Mouse (Mus musculus): ENCODE measurements around the gene Atp5d. TPM values are rescaled to one million over a fixed set of nuclear protein-coding genes. Genes with fewer than 3 reads are reported as not detected.
"Not testable (repeated sequence)": the region's sequence is repeated elsewhere in the genome, so short reads cannot be mapped to it uniquely, and the experiment has no call there.

Atp5d gene
- polyA plus RNA-seq, 1 experiment from 2014 or later, result 433 TPM

DNA sequence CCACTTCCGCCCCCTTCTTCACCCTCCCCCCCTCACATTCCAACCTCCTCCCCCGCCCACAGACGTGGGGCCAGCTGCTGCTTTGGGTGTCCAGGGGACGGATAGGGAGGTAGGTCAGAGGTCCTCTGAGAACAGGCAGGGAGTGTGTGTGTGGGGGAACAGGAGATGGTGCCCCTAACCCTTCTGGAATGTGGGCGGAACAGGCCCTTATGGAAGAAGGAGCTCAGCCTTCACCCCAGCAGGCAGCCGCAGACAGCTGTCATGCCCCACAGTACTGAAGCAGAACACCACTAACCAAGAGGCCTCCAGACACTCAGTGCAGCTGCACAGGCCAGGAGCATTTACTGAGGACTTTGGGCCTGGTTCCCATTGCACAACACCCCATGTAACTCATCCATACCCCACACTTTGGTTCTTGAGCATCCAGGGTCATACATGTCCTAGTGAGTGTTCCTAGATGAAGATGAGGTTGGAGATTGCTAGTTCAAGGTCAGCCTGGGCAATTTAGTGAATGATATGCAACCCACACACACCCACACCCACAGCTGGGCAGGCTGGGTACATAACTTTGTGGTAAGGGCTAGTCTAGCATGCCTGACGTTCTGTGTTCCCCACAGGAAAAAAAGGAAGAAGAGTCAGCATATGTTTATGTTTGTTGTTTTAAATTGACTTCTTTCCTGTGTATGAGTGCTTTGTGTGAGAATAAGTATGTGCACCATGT lies 23.2 kb downstream of the Atp5d start:
- Histone ChIP-seq H3K9ac (replicated peaks; ENCODE audit: low read depth, low read length) (no peak overlapping the region), H3K36me3 (ENCODE audit: control insufficient read depth, insufficient read depth) (peaks cover 8% of the 10 kb centered on the region), H3K4me3 (replicated peaks; ENCODE audit: low read length) (no peak overlapping the region), H3K27me3 (replicated peaks; ENCODE audit: control insufficient read depth, insufficient read depth, low read length) (no peaks in the 10 kb centered on the region), H3K27ac (ENCODE audit: low read length) (peak overlapping the region; percentile 18; the same call in 1 of the 2 replicates), H3K4me2 (ENCODE audit: low read length) (no peak overlapping the region), H3K9me3 (ENCODE audit: control insufficient read depth, low read length) (no peaks in the 10 kb centered on the region), H3K4me1 (replicated peaks; ENCODE audit: control insufficient read depth, insufficient read depth, low read length) (peaks cover 67% of the 10 kb centered on the region)
- no peak for ATAC-seq
- 19% methylated on average over 7 of the region's 7 CpGs for WGBS

DNA sequence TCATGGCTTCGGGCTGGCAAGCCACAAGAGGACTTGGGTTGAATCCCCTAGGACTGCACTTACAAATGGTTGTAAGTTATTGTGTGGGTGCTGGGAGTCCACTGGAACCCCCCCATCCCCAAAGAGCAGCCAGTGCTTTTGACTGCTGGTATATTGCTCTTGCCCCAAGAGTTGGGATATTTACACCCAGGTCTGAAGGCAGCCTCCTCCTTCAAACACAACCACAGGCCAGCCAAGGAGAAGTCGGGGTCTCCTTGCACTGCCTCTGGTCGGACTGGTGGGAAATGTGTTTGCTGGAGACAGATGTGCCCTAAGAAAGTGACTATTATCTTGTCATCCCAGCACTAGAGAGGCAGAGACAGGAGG lies 23.8 kb downstream of the Atp5d start:
- whole genome bisulfite sequencing, result 85% methylated on average over 3 of the region's 3 CpGs
- H3K4me3 ChIP-seq (replicated peaks; ENCODE audit: low read length), result no peak overlapping the region
- no peak overlapping the region for H3K4me2 ChIP-seq (ENCODE audit: low read length)
- no peak overlapping the region for H3K27ac ChIP-seq (ENCODE audit: low read length)
- no peaks in the 10 kb centered on the region for H3K27me3 ChIP-seq (replicated peaks; ENCODE audit: control insufficient read depth, insufficient read depth, low read length)
- peaks cover 67% of the 10 kb centered on the region for H3K4me1 ChIP-seq (replicated peaks; ENCODE audit: control insufficient read depth, insufficient read depth, low read length)
- ATAC-seq, result no peak
- no peaks in the 10 kb centered on the region for H3K9me3 ChIP-seq (ENCODE audit: control insufficient read depth, low read length)
- H3K36me3 ChIP-seq (ENCODE audit: control insufficient read depth, insufficient read depth), result peaks cover 3% of the 10 kb centered on the region; the same call in 1 of the 2 replicates
- no peak overlapping the region for H3K9ac ChIP-seq (replicated peaks; ENCODE audit: low read depth, low read length)

- Histone ChIP-seq H3K9me3 (ENCODE audit: control insufficient read depth, low read length) (no peaks in the 10 kb centered on the region), H3K4me1 (replicated peaks; ENCODE audit: control insufficient read depth, insufficient read depth, low read length) (peaks cover 62% of the 10 kb centered on the region), H3K36me3 (ENCODE audit: control insufficient read depth, insufficient read depth) (no peaks in the 10 kb centered on the region), H3K27me3 (replicated peaks; ENCODE audit: control insufficient read depth, insufficient read depth, low read length) (no peaks in the 10 kb centered on the region), H3K27ac (ENCODE audit: low read length) (no peak overlapping the region), H3K9ac (replicated peaks; ENCODE audit: low read depth, low read length) (no peak overlapping the region), H3K4me3 (replicated peaks; ENCODE audit: low read length) (no peak overlapping the region), H3K4me2 (ENCODE audit: low read length) (no peak overlapping the region)
- no peak for ATAC-seq
- 78% methylated on average over 6 of the region's 6 CpGs for whole genome bisulfite sequencing
Measured at GRCm38 (mm10) chr10:80162716-80163299, 24.4 kb downstream of the Atp5d start.

GRCm38 (mm10) chr10:80163721-80164120 lies 25.3 kb downstream of the Atp5d start:
- Histone ChIP-seq H3K4me2 (ENCODE audit: low read length) (no peak overlapping the region), H3K9ac (replicated peaks; ENCODE audit: low read depth, low read length) (no peak overlapping the region), H3K27ac (ENCODE audit: low read length) (no peak overlapping the region), H3K27me3 (replicated peaks; ENCODE audit: control insufficient read depth, insufficient read depth, low read length) (no peaks in the 10 kb centered on the region), H3K9me3 (ENCODE audit: control insufficient read depth, low read length) (no peaks in the 10 kb centered on the region), H3K4me1 (replicated peaks; ENCODE audit: control insufficient read depth, insufficient read depth, low read length) (peaks cover 55% of the 10 kb centered on the region), H3K36me3 (ENCODE audit: control insufficient read depth, insufficient read depth) (no peaks in the 10 kb centered on the region), H3K4me3 (replicated peaks; ENCODE audit: low read length) (no peak overlapping the region)
- no peak for ATAC-seq
- 78% methylated on average over 8 of the region's 8 CpGs for WGBS

- Histone ChIP-seq H3K4me1 (replicated peaks; ENCODE audit: control insufficient read depth, insufficient read depth, low read length) (peaks cover 55% of the 10 kb centered on the region), H3K27me3 (replicated peaks; ENCODE audit: control insufficient read depth, insufficient read depth, low read length) (no peaks in the 10 kb centered on the region), H3K9me3 (ENCODE audit: control insufficient read depth, low read length) (no peaks in the 10 kb centered on the region), H3K36me3 (ENCODE audit: control insufficient read depth, insufficient read depth) (no peaks in the 10 kb centered on the region), H3K4me2 (ENCODE audit: low read length) (peak overlapping the region; percentile 94), H3K9ac (replicated peaks; ENCODE audit: low read depth, low read length) (peak overlapping the region; percentile 69), H3K4me3 (replicated peaks; ENCODE audit: low read length) (peak overlapping the region; percentile 53), H3K27ac (ENCODE audit: low read length) (peak overlapping the region; percentile 73)
- ATAC-seq, result no peak
- 9% methylated on average over 44 of the region's 44 CpGs for WGBS
Measured at GRCm38 (mm10) chr10:80164161-80164997, 25.9 kb downstream of the Atp5d start.

DNA sequence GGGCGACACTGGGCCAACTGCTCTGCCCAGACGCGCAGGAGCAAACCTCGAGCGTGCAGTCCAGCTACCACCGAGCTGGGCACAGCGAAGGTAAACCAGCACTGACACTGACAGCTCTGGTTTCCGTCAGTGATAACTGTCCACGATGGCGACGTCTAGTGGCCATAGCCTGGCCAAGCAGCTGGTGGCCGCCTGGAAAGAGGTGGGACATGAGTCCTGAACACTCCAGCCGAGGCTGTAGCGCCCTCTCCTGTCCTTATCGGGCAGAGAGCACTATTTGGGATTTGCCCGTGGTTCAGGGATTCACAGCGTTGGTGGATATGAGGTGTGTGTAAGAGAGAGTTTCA lies 26.5 kb downstream of the Atp5d start:
- Histone ChIP-seq H3K27me3 (replicated peaks; ENCODE audit: control insufficient read depth, insufficient read depth, low read length) (no peaks in the 10 kb centered on the region), H3K9me3 (ENCODE audit: control insufficient read depth, low read length) (no peaks in the 10 kb centered on the region), H3K4me3 (replicated peaks; ENCODE audit: low read length) (peak overlapping the region; percentile 53), H3K4me2 (ENCODE audit: low read length) (peak overlapping the region; percentile 94), H3K4me1 (replicated peaks; ENCODE audit: control insufficient read depth, insufficient read depth, low read length) (peaks cover 58% of the 10 kb centered on the region), H3K36me3 (ENCODE audit: control insufficient read depth, insufficient read depth) (0 out of 2 replicates have a peak, but pooled peaks cover under 1% of the 10 kb centered on the region), H3K27ac (ENCODE audit: low read length) (peak overlapping the region; percentile 73), H3K9ac (replicated peaks; ENCODE audit: low read depth, low read length) (peak overlapping the region; percentile 69)
- WGBS, result under 1% methylated on average over 17 of the region's 17 CpGs
- ATAC-seq, result peak; percentile 37

GRCm38 (mm10) chr10:80165392-80166128 lies 27.1 kb downstream of the Atp5d start, which contains the start of gene Cirbp:
Gene Cirbp (plus strand): TSS chr10:80165985.
- peak within 1 kb of the TSS; percentile 88 for H3K27ac ChIP-seq (ENCODE audit: low read length)
- no peaks in the 10 kb centered on the region for H3K27me3 ChIP-seq (replicated peaks; ENCODE audit: control insufficient read depth, insufficient read depth, low read length)
- no peaks in the 10 kb centered on the region for H3K9me3 ChIP-seq (ENCODE audit: control insufficient read depth, low read length)
- peaks cover 60% of the 10 kb centered on the region for H3K4me1 ChIP-seq (replicated peaks; ENCODE audit: control insufficient read depth, insufficient read depth, low read length)
- peak within 1 kb of the TSS; percentile 53 for H3K4me3 ChIP-seq (replicated peaks; ENCODE audit: low read length)
- 14% methylated on average over 20 of the region's 20 CpGs for WGBS
- peak within 1 kb of the TSS; percentile 94 for H3K4me2 ChIP-seq (ENCODE audit: low read length)
- H3K9ac ChIP-seq (replicated peaks; ENCODE audit: low read depth, low read length), result peak within 1 kb of the TSS; percentile 69
- ATAC-seq, result no peak
- H3K36me3 ChIP-seq (ENCODE audit: control insufficient read depth, insufficient read depth), result peaks cover 6% of the 10 kb centered on the region; the same call in 1 of the 2 replicates

DNA sequence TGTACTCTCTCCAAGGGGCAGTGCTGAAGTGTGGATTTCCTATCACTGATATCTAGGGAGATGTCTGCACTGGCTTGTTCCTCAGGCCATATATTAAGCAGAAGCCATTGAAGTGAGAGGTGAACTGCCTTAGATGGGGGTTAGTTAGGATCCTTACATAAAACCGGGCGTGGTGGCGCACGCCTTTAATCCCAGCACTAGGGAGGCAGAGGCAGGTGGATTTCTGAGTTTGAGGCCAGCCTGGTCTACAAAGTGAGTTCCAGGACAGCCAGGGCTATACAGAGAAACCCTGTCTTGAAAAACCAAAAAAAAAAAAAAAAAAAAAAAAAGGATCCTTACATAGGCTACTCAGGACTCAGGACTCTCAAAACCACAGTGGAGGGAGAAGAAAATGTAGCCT lies 27.7 kb downstream of the Atp5d start:
- H3K27ac ChIP-seq (ENCODE audit: low read length), result peak overlapping the region; percentile 73
- not testable (repeated sequence) for H3K4me3 ChIP-seq (replicated peaks; ENCODE audit: low read length); H3K9me3 ChIP-seq (ENCODE audit: control insufficient read depth, low read length); H3K27me3 ChIP-seq (replicated peaks; ENCODE audit: control insufficient read depth, insufficient read depth, low read length); ATAC-seq
- H3K9ac ChIP-seq (replicated peaks; ENCODE audit: low read depth, low read length), result peak overlapping the region; percentile 69; the same call in 1 of the 2 replicates
- peak overlapping the region; percentile 94 for H3K4me2 ChIP-seq (ENCODE audit: low read length)
- WGBS, result 88% methylated on average over 4 of the region's 4 CpGs
- peaks cover 12% of the 10 kb centered on the region for H3K36me3 ChIP-seq (ENCODE audit: control insufficient read depth, insufficient read depth)
- peaks cover 56% of the 10 kb centered on the region for H3K4me1 ChIP-seq (replicated peaks; ENCODE audit: control insufficient read depth, insufficient read depth, low read length)
